Mouse (Mus musculus) brain, embryonic 14.5 days (tissue): Measurements from ENCODE around the gene Trex1. TPM values are rescaled to one million over a fixed set of nuclear protein-coding genes. Genes with fewer than 3 reads are reported as not detected.

Source experiments
- DNase-seq: peaks from one replicate; pipeline ENCODE4 v3.0.0-alpha.2; 2011; ENCODE audit warnings: low read depth
- CTCF ChIP-seq: fragments of 200-500 bp; IDR thresholded peaks from 2 replicates; pipeline ENCODE4 v1.5.1; 2012; ENCODE audit warnings: inconsistent platforms, mild to moderate bottlenecking, moderate library complexity, borderline replicate concordance; ENCODE audit not compliant: insufficient read depth, insufficient read length; ENCODE audit errors: extremely low read depth
- POLR2A ChIP-seq: fragments of 200-500 bp; IDR thresholded peaks from 2 replicates; pipeline ENCODE4 v1.6.1; 2012; ENCODE audit warnings: mild to moderate bottlenecking, inconsistent platforms, borderline replicate concordance; ENCODE audit not compliant: poor library complexity, insufficient read depth, insufficient read length, severe bottlenecking; ENCODE audit errors: extremely low read depth
- polyA plus RNA-seq: library from polyadenylated mRNA; depleted of rRNA; stranded (reverse); fragments of >200 nt; gene quantifications from 2 replicates; pipeline ENCODE4 v1.2.3, GENCODE M21; 2012

Trex1 gene
- polyA plus RNA-seq, 1 experiment: 48.3 TPM

DNA sequence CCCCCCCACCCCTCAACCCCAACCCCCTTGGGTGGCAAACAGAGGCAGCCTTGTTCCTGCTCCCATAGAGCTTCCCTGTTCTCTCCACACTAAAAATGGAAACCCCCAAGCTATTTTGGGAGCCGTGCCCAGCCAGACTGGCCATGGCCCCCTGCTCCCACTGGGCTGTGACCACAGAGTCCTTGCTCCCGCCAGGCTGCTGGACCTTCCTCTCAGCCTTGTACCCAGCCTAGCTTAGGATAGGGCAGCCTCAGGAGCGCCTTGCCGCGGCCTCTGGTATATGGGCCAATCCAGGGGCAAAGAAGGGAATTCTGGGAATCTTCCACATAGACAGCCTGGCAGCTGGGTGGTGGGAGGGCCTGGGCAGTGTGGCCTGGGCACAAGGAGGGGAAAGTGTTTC lies 38.3 kb upstream of the Trex1 start:
- TF ChIP-seq CTCF (no peak), POLR2A (no peak)
- DNase-seq: peak; percentile 65

DNA sequence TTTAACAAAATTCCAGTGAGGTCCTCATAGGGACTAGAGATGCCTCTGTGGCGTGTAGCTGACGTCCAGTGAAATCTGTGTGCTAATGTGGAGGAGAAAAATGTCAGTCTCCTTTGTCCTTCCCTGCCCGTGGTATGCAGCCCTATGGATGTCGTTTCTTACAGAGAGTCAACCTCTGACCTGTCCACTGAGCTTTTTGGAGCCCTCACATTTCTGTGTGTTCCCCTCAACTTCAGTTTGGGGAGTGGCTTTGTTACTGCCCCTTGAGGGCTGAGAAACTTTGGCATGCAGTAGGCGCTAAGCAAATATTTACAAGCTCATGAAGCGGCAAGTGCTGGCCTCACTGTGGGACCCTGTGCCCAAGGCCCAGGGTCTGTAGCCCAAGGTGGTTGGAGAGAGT lies 37.8 kb upstream of the Trex1 start:
- peak; percentile 42 for DNase-seq
- TF ChIP-seq CTCF (no peak), POLR2A (no peak)

DNA sequence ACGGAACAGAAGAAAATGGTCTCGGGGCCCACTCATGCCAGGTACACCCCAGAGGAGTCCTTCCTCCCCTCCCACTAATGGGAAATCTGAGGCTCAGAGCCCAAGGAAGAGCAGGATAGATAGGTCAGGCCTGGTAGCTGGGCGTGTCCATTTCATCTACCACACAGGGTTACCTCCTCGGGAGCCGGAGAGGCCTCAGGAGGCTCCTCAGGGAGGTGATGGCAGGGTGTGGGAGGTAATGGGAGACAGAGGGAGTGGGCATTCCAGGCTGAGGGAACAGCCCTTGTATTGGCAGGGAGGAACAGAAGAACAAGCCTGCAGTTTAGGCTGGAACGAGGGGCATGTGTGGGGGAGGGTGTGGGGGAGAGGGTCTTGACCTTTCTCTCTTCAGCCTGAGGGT lies 37.3 kb upstream of the Trex1 start:
- no peak for TF ChIP-seq POLR2A
- TF ChIP-seq CTCF: no peak
- peak; percentile 41 for DNase-seq

DNA sequence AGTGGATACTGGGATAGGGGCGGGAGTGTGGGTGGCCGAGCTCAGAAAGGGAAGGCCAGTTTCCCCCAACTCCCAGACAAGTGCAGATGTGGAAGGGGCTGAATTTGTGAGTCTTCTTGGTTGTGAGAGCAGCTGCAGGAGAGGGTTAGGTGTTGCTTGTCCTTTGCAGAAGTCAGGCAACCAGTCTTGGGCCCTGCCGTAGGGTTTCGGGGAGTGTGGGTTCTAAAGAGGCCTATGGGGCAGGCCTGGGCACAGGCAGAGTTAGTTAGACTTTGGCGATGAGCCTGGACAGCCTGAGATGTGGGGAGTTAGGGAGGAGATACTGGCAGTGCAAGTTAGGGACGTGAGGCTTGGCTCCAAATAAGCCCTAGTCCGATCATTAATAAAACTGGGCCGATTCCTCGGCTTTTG lies 36.7 kb upstream of the Trex1 start:
- peak; percentile 77 for DNase-seq
- TF ChIP-seq CTCF (no peak), POLR2A (peak; percentile 4; the same call in 1 of the 2 replicates)

DNA sequence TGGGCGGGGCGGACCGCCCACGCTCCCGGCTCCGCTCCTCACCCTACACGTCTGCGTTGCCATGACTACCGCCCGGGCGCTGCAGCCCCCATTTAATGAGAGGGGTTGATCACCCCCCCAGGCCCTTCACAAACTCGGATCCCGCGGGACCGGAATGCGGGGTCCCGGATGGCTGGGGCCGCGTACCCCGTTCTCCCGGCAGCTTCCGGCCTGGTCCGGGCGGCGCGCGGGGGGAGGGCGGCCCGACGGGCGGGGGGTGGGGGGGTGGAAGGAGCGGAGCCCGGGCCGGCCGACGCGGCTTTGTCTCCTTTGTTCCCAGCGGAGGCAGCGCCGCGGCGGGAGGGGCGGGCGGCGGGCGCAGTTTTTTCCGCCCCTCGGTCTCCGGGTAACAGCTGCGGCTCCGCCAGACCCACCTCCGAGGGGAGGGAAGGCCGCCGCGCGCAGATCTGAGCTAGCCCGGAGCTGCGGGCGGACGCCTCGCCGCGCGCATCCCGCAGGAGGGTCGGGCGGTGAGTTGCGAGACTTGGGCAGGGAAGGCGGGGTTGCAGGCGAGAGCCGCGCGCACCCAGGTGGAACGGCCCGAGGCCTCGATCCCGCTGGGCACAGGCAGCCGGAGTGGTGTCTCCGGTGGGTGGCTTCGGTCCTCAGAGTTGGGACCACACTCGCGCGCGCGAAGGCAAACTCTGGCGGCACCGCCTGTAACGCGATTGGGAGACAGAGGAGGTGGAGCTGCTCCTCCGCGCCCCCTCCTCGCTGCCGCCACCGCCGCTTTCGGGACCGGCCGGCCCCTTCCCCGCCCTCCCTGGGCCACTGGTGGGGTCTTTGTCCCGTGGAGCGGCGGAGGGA lies 35.8 kb upstream of the Trex1 start, which contains the start of gene Plxnb1:
Gene Plxnb1, plus strand, starts transcription at position 253 of the 846 bp plus-strand sequence.
- TF ChIP-seq POLR2A (peak; percentile 77), CTCF (no peak)
- peak; percentile 95 for DNase-seq

DNA sequence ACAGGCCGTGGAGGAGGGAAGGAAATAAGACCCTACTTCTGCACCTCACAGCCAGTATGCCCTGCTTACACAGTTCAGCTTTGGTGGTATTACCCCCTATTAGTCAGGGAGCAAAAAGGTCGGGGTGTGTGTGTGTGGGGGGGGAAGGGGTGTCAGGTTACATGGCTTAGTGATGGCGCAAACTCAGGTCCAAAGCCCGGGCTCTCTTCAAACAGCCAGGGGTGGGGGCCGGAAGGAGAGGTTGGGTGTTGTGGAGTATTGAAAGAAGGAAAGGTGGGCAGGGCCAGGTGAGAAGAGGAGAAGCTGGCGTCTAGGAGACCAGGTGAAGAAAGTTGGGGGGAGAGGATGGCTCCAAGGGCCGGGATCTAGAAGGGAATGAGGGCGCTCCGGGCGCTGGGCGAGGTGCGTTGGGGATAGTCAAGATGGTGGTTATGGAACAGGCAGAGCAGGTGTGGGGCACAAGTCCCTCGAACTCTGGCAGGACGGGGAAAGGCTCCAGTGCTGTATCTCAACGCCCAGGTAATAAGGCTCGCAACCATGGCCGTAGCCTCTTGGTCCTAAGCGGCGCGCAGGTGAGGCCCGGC lies 35.1 kb upstream of the Trex1 start:
- DNase-seq: peak; percentile 55
- no peak for TF ChIP-seq POLR2A

DNA sequence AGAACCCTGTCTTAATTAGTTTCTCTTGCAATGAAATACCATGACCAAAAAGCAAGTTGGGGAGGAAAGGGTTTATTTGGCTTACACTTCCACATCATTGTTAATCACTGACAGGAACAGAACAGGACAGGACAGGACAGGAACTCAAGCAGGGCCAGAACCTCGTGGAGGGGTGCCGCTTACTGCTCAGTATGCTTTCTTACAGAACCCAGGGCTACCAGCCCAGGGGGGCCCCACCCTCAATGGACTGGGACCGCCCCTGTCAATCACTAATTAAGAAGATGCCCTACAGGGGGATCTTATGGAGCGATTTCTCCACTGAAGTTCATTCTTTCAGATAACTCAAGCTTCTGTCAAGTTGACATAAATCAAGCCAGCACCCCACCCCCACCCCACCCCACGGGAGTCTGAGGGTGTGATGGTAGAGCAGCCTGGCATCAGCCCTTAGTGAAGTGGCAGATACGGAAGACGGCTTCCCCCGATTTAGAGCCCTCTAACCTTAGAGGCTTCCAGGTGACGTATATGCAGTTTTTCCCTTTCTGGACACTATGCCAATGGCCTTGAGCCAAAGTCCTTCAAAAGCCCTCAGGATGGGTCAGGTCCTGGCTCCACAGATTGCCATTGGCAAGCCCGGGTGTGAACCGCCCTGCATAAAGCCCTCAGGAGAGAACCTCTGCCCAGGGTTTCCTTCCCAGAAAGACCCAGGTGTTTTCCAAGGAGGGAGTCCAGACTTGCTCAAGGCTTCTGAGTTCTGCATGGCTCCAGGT lies 34.4 kb upstream of the Trex1 start:
- peak; percentile 9 for DNase-seq

DNA sequence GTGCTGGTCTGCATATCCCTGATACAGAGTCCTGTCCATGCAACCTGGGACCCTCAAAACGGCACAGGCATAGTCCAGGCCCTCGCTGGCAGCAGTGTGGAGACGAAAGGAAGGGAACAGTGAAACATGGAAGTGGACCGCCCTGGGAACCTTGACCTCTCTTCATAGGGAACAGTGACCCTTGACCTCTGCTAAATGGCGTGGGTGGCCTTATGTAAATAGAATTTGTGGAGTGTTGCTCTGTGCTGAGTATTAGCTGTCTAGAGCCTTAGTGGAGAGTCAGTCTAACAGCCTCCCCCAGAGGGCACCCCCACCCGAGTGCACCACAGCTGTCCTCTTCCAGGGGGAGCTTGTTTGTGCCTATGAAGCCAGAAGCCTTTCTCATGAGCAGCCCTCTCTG lies 33.3 kb upstream of the Trex1 start:
- no peak for DNase-seq
- TF ChIP-seq CTCF (no peak), POLR2A (no peak)

More for the DNA sequence above, 34.4 kb upstream of the Trex1 start:
- no peak for TF ChIP-seq CTCF
- TF ChIP-seq POLR2A: no peak

DNA sequence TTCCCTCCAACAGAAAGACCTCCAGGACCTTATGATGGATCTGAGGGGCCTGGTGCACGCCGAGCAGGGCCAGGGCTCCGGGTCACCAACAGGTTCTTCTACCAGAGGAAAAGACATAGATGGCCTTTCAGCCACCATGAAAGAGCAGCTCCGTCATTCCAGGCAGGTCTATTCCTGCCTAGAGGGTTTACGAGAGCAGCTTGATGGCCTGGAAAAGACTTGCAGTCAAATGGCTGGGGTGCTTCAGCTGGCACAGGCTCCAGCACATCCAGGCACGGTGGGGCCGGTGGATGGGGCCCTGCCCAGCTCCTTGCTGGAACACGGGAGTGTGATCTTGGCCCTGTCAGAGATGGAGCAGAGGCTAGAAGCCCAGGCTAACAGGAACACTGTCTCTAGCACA lies 32.3 kb upstream of the Trex1 start:
- no peak for DNase-seq
- TF ChIP-seq POLR2A (no peak), CTCF (no peak)

DNA sequence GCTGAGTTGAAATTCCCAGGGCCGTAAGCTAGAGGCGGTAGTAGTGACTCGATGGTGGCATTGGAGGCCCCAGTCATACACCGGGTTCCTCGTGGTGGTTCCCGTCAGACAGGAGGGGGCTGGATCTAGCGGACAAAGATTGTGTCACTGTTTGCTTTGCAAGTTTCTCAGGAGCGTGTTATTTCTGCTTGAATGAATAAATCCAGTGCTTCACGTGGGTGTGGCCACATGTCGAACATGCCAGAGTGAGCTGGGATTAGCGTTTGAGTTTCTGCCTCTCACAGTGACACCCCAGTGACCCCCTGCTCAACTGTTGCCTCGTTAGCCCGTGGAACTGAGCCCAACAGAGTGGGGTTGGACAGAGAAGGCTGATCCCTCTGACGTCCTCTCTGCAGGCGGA lies 30.9 kb upstream of the Trex1 start:
- TF ChIP-seq CTCF (no peak), POLR2A (no peak)
- DNase-seq: peak; percentile 55

DNA sequence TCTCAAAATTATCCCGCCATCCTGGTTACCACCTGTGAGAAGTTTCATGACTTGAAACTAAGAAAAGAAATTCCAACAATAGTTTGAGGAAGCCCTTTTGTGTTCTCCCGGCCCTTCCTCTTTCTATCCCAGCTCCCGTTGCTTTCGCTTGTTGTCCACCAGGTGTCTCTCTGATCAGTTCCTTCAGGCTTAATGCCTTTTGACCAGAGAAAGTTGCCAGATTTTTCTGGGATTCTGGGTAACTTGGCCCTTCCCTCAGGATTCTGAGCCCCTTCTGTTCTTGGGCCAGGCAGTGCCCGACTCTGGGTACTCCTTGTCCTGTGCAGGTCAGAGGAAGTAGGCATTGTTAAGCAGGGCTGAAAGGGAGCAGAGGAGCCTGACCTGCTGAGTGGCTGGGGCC lies 28.5 kb upstream of the Trex1 start:
- no peak for TF ChIP-seq POLR2A
- peak; percentile 69; the same call in 1 of the 2 replicates for TF ChIP-seq CTCF
- DNase-seq: peak; percentile 68
